Mouse (Mus musculus) liver, postnatal 0 days (tissue): ENCODE results near the gene Gapdh.

ENCODE experiments used
- CTCF ChIP-seq: sonication (generic); IDR thresholded peaks from 2 replicates; pipeline ENCODE4 v1.5.1; 2016; ENCODE audit warnings: antibody characterized with exemption, low read depth
- EP300 ChIP-seq: IDR thresholded peaks from 2 replicates; pipeline ENCODE4 v1.6.1; 2016; ENCODE audit warnings: antibody characterized with exemption, low read depth, mild to moderate bottlenecking

DNA sequence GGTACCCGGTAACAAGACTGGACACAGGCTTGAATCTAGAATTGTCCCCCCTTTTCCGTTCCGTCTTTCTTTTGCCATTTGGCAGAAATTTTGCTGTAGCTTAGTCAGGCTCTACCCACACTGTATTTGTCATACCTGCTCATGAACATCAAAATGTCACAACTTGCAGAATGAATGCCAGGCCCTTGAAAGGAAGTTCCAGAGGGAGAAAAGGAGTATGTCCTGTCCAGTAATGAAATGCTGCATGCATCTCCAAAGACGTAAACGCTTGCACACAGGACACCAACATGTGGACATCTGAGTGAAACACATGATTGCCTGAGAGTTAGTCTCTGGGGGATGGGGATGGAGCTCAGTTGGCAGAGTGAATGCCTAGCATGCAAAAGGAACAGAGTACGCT lies 47.4 kb upstream of the Gapdh start:
- no peak for TF ChIP-seq EP300
- no peak for TF ChIP-seq CTCF
